Mouse (Mus musculus) limb, embryonic 12.5 days (tissue): Measurements from ENCODE around the gene Lmod1. TPM values are rescaled to one million over a fixed set of nuclear protein-coding genes. Genes with fewer than 3 reads are reported as not detected.

Experiments used
- ATAC-seq: fragments of 200-750 bp; cut with Nextera tagmentation; 2 replicates; pipeline ENCODE4 v1.8.0; 2017; ENCODE audit warnings: low read depth, moderate TSS enrichment; ENCODE audit not compliant: insufficient number of reproducible peaks, insufficient read depth, low FRiP score, low TSS enrichment
- H3K27ac ChIP-seq: fragments of 300-500 bp; sonication (generic); 2 replicates; pipeline ENCODE4 v1.5.1; 2016; ENCODE audit warnings: mild to moderate bottlenecking, moderate library complexity
- H3K27me3 ChIP-seq: fragments of 300-500 bp; sonication (generic); 2 replicates; pipeline ENCODE4 v1.6.1; 2016; ENCODE audit warnings: mild to moderate bottlenecking, moderate library complexity
- H3K36me3 ChIP-seq: fragments of 300-500 bp; sonication (generic); 2 replicates; pipeline ENCODE4 v1.6.1; 2016; ENCODE audit warnings: mild to moderate bottlenecking, moderate library complexity
- H3K4me1 ChIP-seq: fragments of 300-500 bp; sonication (generic); replicated peaks from 2 replicates; pipeline ENCODE4 v1.6.1; 2016
- H3K4me2 ChIP-seq: fragments of 300-500 bp; sonication (generic); 2 replicates; pipeline ENCODE4 v1.6.1; 2016; ENCODE audit warnings: mild to moderate bottlenecking, moderate library complexity
- H3K4me3 ChIP-seq: fragments of 300-500 bp; sonication (generic); replicated peaks from 2 replicates; pipeline ENCODE4 v1.5.1; 2016; ENCODE audit warnings: mild to moderate bottlenecking
- H3K9ac ChIP-seq: fragments of 300-500 bp; sonication (generic); replicated peaks from 2 replicates; pipeline ENCODE4 v1.6.1; 2016; ENCODE audit warnings: mild to moderate bottlenecking, moderate library complexity
- H3K9me3 ChIP-seq: fragments of 300-500 bp; sonication (generic); 2 replicates; pipeline ENCODE4 v1.6.1; 2016; ENCODE audit warnings: mild to moderate bottlenecking, moderate library complexity
- WGBS: fragments of 180-500 bp; shearing (Covaris S2); methylation state at CpG from one replicate; pipeline ENCODE4 v1.1.7; 2016; 5-methylcytosine and 5-hydroxymethylcytosine counted together
- polyA plus RNA-seq: library from polyadenylated mRNA; unstranded; fragments of >200 nt; fragmentation: Nextera tagmentation; extraction: Ambion mirVana; gene quantifications from 2 replicates; pipeline ENCODE4 v1.2.1, GENCODE M21; 2016

The Lmod1 gene
- polyA plus RNA-seq, result 0.29 and 0.42 TPM in 2 replicates

DNA sequence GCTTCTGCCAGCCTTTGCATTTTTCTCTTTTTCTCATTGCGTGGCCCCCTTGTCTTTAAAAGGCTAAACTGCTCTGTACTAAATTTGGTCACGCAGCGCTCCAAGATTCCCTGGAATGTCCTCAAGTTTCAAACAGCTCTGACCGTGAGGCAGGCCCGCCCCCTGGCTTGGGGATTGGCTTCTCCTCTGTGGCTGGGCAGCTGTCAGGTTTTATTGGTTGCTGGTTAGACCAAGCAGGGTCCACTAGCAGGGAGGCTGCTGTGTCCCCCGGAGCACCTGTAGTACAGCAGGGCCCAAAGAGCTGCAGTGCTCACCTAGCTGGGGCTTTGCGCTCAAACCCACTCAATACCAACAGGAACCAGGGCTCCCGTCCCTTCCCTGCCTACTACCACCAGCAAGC is at the start of gene Lmod1:
Lmod1 (plus strand) TSS at position 237 of the 400 bp plus-strand sequence.
- no peaks in the 10 kb centered on the region for H3K9me3 ChIP-seq
- peak within 1 kb of the TSS; percentile 62 for H3K27ac ChIP-seq
- peaks cover 11% of the 10 kb centered on the region; the same call in 1 of the 2 replicates for H3K27me3 ChIP-seq
- no peaks in the 10 kb centered on the region for H3K36me3 ChIP-seq
- peak within 1 kb of the TSS; percentile 19 for H3K4me3 ChIP-seq
- 14% methylated on average over 8 of the region's 8 CpGs for WGBS
- peak within 1 kb of the TSS; percentile 34; the same call in 1 of the 2 replicates for H3K9ac ChIP-seq
- peak; percentile 86 for ATAC-seq
- H3K4me1 ChIP-seq, result peaks cover 21% of the 10 kb centered on the region
- H3K4me2 ChIP-seq, result peak within 1 kb of the TSS; percentile 51

DNA sequence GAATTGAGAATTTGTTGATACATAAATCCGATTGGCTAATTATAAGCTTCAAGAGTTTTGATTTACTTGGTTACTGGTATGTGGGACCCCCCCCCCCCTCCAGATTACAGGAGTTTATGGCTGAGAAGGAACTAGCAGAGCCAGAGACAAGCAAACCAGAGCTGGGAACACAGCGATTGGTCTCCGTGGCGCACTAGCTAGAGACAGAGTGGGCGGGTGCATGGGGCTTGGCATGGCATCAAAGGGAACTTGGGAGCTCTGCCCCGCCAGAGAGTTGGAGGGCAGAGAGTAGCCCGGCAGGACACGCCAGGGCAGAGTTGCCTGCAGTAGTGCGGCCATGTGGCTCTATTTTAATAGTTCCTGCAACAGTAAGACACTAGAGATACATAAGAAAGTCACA is 44.0 kb upstream of the Lmod1 start:
- Histone ChIP-seq H3K4me3 (no peak overlapping the region), H3K27me3 (no peaks in the 10 kb centered on the region), H3K27ac (no peak overlapping the region), H3K9ac (no peak overlapping the region), H3K36me3 (peaks cover 42% of the 10 kb centered on the region), H3K4me2 (no peak overlapping the region), H3K9me3 (no peaks in the 10 kb centered on the region), H3K4me1 (0 out of 2 replicates have a peak, but pooled peaks cover 18% of the 10 kb centered on the region)
- no peak for ATAC-seq
- 85% methylated on average over 9 of the region's 9 CpGs for WGBS

DNA sequence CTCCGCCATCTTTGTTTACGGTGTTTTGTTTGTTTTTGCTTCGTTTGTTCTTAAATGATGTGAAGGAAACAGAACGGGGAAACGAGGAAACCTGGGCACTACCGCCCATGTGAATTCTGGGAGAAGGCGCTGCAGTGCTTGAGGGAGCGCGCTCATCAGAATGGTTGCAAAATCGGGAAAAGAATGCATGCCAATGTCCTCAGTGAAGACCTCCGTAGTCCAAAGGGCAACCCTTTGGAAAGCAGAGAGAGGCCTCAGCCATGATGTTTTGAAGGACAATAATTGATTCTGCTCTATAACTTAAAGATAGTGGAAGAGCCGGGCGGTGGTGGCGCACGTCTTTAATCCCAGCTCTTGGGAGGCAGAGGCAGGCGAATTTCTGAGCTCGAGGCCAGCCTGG is 42.8 kb upstream of the Lmod1 start:
- H3K4me3 ChIP-seq, result no peak overlapping the region
- no peak overlapping the region for H3K4me2 ChIP-seq
- WGBS, result 96% methylated on average over 17 of the region's 17 CpGs
- H3K27ac ChIP-seq, result no peak overlapping the region
- 0 out of 2 replicates have a peak, but pooled peaks cover 18% of the 10 kb centered on the region for H3K4me1 ChIP-seq
- H3K27me3 ChIP-seq, result no peaks in the 10 kb centered on the region
- no peak for ATAC-seq
- H3K9ac ChIP-seq, result no peak overlapping the region
- H3K36me3 ChIP-seq, result peaks cover 31% of the 10 kb centered on the region
- H3K9me3 ChIP-seq, result no peaks in the 10 kb centered on the region

DNA sequence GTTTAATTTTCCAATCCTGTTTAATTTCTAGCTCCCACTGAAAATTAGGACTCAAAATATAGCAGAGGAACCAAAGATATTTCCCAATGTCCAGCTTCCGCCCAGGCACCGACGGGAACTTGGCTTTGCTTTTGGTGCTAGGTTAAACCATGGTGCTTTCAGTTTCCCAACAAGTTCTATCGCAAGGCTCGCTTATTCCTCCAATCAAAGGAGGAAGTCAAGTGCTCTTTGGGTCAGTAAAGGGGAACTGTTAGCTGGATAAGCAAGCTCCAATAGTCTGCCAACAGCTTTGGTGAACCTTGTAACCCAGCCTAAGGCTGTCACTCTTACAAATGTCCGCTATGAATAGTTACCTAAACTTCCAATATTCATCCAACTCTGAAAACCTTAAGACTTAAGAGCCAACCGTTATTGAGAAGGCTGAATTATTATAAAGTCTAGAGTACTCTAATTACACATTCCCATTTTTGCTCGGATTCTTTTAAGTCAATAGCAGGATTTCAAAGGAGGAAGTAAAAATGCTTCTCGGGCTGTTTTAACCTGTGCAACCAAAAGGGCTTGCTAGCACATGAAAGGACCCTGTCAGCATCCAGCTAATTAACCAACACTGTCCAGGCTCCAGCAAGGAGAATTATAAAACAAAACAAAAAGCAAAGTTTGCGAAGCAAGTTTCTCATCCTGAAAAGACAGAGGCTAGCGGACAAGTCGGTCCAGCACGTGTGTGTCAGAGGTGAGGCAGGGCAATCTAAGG is 41.9 kb upstream of the Lmod1 start:
- peak overlapping the region; percentile 81 for H3K4me3 ChIP-seq
- 40% methylated on average over 13 of the region's 13 CpGs for WGBS
- peak overlapping the region; percentile 74 for H3K4me2 ChIP-seq
- peak overlapping the region; percentile 92; the same call in 1 of the 2 replicates for H3K27ac ChIP-seq
- no peaks in the 10 kb centered on the region for H3K9me3 ChIP-seq
- peak overlapping the region; percentile 90 for H3K9ac ChIP-seq
- H3K27me3 ChIP-seq, result no peaks in the 10 kb centered on the region
- 0 out of 2 replicates have a peak, but pooled peaks cover 18% of the 10 kb centered on the region for H3K4me1 ChIP-seq
- peaks cover 22% of the 10 kb centered on the region for H3K36me3 ChIP-seq
- ATAC-seq, result no peak

DNA sequence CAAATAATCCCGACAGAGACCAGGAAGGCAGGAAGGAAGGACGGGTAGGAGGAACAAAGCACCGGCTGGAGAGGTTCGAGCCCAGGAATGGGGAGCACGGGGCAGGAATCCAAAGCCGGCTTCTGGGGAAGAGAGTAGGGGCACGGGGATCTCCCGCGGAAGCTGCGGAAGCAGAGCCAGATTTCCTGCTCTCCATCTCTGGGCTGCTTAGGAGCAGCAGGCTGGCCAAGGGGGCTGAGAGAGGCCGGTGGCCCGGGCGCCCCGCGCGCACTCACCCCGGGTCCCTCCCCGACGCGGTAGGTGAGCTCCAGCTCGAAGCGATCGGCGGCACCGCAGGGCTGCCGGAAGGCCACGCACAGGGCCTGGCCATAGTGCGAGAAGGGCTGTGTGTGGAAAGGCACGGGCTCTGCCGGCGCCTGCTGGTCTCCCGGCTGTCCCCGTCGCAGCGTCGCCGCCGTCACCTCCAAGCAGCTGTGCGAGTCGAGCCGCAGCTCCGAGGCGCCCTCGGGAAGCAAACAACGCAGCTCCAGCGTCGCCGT is 41.3 kb upstream of the Lmod1 start:
- Histone ChIP-seq H3K27me3 (no peaks in the 10 kb centered on the region), H3K9ac (peak overlapping the region; percentile 90), H3K4me1 (0 out of 2 replicates have a peak, but pooled peaks cover 18% of the 10 kb centered on the region), H3K9me3 (no peaks in the 10 kb centered on the region), H3K4me3 (peak overlapping the region; percentile 81), H3K4me2 (peak overlapping the region; percentile 74), H3K36me3 (peaks cover 16% of the 10 kb centered on the region), H3K27ac (peak overlapping the region; percentile 92)
- under 1% methylated on average over 48 of the region's 48 CpGs for WGBS
- ATAC-seq, result peak; percentile 79

DNA sequence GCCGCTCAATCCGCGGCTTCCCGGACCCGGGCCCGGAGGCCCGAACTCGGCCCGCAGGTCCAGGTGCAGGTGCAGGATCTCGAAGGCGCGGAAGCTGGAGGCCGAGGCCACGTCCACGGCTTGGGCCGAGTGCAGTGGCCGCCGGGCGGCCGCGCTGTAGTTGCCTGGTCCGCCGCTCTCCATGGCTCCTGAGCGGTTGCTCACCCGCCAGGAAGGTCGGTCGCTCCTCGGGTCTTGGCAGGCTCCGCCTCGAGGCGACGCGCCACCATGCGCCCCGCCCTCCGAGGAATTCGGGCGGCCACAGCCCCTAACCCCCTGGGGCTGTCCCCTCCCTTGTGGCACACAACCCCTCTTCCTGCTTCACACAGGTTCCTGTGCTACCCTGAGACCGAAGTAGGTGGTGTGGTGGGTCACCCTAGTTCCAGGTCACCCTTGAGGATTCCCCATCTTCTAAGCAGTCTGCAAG is 40.7 kb upstream of the Lmod1 start, which contains the start of gene Rnpep:
Rnpep (minus strand) TSS at position 259 of the 466 bp plus-strand sequence.
- Histone ChIP-seq H3K27me3 (no peaks in the 10 kb centered on the region), H3K9me3 (no peaks in the 10 kb centered on the region), H3K4me2 (peak within 1 kb of the TSS; percentile 74), H3K36me3 (peaks cover 11% of the 10 kb centered on the region), H3K4me3 (peak within 1 kb of the TSS; percentile 81), H3K4me1 (0 out of 2 replicates have a peak, but pooled peaks cover 18% of the 10 kb centered on the region), H3K27ac (peak within 1 kb of the TSS; percentile 92), H3K9ac (peak within 1 kb of the TSS; percentile 90)
- ATAC-seq, result peak; percentile 82
- under 1% methylated on average over 39 of the region's 39 CpGs for WGBS

DNA sequence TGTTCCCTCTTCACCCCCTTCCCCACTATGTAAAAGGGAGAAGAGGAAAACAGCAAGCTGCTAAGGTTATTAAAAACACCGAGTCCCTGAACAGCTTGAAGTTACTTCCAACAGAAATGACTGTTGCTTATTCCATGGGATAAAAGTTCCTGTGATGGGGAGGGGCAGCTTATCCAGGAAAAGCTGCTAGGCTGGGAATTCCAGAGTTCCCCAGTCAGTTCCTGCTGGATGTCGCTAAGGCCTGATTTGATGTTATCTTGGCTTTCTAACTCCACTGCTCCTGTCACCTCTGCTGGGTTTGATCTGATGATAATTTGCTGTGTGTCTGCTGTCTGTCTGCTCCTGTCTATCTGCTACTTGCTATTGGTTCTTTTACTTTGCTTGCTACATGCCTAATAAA is 38.3 kb upstream of the Lmod1 start:
- H3K27me3 ChIP-seq, result no peaks in the 10 kb centered on the region
- H3K27ac ChIP-seq, result no peak overlapping the region
- H3K9ac ChIP-seq, result no peak overlapping the region
- no peaks in the 10 kb centered on the region for H3K9me3 ChIP-seq
- H3K4me1 ChIP-seq, result 0 out of 2 replicates have a peak, but pooled peaks cover 18% of the 10 kb centered on the region
- H3K4me2 ChIP-seq, result no peak overlapping the region
- H3K4me3 ChIP-seq, result no peak overlapping the region
- ATAC-seq, result no peak
- 65% methylated on average over 2 of the region's 2 CpGs for WGBS
- no peaks in the 10 kb centered on the region; the same call in 1 of the 2 replicates for H3K36me3 ChIP-seq

DNA sequence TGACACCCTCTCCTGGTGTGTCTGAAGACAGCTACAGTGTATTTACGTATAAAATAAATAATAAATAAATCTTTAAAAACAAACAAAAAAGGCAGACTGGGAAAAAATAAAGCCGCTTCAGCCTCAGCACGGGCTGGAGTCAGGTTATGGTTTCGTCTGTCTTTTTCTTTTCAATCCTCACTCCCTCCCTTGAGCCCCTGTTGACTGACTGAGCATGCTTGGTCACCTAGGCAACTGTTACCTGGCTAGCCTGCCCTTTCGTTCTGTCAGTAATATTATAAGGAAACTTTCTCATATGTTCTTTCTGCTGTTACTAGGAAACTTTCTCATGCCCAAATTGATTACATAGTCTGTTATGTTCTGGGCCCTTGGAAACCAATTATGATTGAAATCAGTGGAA is 33.7 kb upstream of the Lmod1 start:
- WGBS, result 81% methylated on average over 5 of the region's 5 CpGs
- peaks cover 14% of the 10 kb centered on the region for H3K36me3 ChIP-seq
- H3K9ac ChIP-seq, result no peak overlapping the region
- no peaks in the 10 kb centered on the region for H3K27me3 ChIP-seq
- H3K4me1 ChIP-seq, result no peaks in the 10 kb centered on the region
- no peak overlapping the region for H3K27ac ChIP-seq
- H3K4me2 ChIP-seq, result no peak overlapping the region
- no peaks in the 10 kb centered on the region for H3K9me3 ChIP-seq
- ATAC-seq, result no peak
- H3K4me3 ChIP-seq, result no peak overlapping the region

DNA sequence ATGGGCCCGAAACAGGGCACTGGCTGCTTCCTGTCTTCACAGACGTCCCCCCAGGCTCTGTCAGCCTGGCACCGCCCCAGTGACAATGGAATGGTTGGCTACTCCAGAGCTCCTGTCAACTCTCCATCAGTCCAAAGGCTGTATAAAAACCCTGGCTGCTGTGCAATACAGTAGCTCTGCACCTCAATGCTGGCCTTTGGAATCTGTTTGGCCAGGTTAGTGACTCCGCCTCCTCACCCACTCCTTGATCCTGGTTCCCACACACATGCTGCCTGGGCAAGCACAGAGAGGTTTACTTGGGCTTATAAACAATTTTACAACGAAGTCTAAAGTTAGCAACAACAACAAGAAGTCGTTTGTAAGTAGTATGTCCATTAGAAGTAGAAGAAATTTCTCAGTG is 13.3 kb upstream of the Lmod1 start:
- WGBS, result 71% methylated on average over 6 of the region's 6 CpGs
- no peak for ATAC-seq
- H3K4me1 ChIP-seq, result peaks cover 17% of the 10 kb centered on the region
- H3K9me3 ChIP-seq, result no peaks in the 10 kb centered on the region
- no peak overlapping the region for H3K4me3 ChIP-seq
- H3K4me2 ChIP-seq, result no peak overlapping the region
- H3K27ac ChIP-seq, result no peak overlapping the region
- H3K36me3 ChIP-seq, result peaks cover 47% of the 10 kb centered on the region
- no peak overlapping the region for H3K9ac ChIP-seq
- no peaks in the 10 kb centered on the region for H3K27me3 ChIP-seq

DNA sequence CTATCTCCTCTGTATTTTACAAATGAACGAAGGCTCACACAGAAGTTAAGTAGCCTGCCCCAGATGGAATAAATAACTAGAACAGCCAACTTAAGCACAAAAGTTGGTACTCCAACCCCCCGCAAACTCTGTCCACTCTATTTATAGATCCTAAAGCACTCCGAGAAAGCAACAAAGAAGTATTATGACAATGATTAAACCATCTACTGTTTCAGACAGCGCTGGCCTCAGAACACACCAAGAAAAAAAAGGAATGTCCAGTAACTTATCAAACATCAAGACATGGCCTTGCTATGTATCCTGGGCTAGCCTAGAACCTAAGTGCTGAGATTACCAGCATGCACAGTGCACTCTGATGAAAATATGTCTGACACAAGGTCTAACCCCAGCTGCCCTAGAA is 12.4 kb upstream of the Lmod1 start:
- H3K27me3 ChIP-seq, result no peaks in the 10 kb centered on the region
- whole genome bisulfite sequencing, result 93% methylated on average over 4 of the region's 4 CpGs
- peaks cover 17% of the 10 kb centered on the region for H3K4me1 ChIP-seq
- H3K9me3 ChIP-seq, result no peaks in the 10 kb centered on the region
- H3K27ac ChIP-seq, result no peak overlapping the region
- no peak for ATAC-seq
- H3K4me2 ChIP-seq, result peak overlapping the region; percentile 87
- H3K4me3 ChIP-seq, result peak overlapping the region; percentile 88
- peak overlapping the region; percentile 96; the same call in 1 of the 2 replicates for H3K9ac ChIP-seq
- H3K36me3 ChIP-seq, result peaks cover 38% of the 10 kb centered on the region

DNA sequence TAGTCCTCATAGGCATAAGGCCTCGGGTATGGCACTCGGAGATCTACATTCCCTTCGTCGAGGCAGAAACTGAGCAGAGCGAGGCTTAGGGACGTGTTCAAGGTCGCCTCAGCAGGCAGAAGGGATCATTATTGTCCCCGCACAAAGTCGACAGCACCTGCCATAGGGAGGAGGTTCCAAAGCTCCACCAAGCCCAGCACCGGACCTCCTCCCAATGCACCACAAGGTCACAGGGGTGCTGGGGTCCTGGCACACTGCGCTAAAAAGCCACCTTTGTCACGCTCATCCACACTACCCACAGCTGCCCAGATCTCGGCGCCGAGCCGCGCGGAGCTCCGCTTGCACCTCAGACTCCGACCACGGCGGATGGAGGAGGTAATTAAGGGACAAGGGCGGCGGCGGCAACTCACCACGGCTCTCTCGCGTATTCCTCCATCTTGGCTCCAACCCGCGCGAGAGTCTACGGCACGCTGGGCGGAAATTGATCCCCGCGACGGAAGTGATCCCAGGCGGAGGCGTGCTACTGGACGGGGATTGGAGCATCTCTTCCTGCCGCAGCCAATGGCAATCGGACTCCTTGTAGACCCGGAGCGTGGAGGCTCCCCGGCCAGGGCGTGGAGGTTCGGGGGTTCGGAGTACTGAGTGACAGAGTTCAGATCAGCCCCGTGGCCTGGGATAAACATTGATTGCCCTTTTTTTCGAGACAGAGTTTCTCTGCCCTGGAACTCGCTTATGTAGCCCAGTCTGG is 11.1 kb upstream of the Lmod1 start, which contains the start of gene Timm17a:
Timm17a (minus strand) TSS at position 495 of the 748 bp plus-strand sequence.
- Histone ChIP-seq H3K36me3 (peaks cover 26% of the 10 kb centered on the region), H3K9me3 (no peaks in the 10 kb centered on the region), H3K4me1 (peaks cover 17% of the 10 kb centered on the region), H3K27me3 (no peaks in the 10 kb centered on the region), H3K9ac (peak within 1 kb of the TSS; percentile 96), H3K4me2 (peak within 1 kb of the TSS; percentile 87), H3K27ac (peak within 1 kb of the TSS; percentile 90), H3K4me3 (peak within 1 kb of the TSS; percentile 88)
- WGBS, result under 1% methylated on average over 51 of the region's 51 CpGs
- peak; percentile 97 for ATAC-seq
